Mouse (Mus musculus): ENCODE results near the gene Pnpt1. TPM values are rescaled to one million over a fixed set of nuclear protein-coding genes. Genes with fewer than 3 reads are reported as not detected.

Pnpt1 gene
- total RNA-seq (2021), result 10 to 100 TPM; 24.2 to 24.9 TPM
- long read RNA-seq, experiment 1, transcript Pnpt1-201 (28 exons, 2,707 nt), result major isoform, 18 of 38 reads
- long read RNA-seq, experiment 1, partial matches to known transcripts, result 2 of 38 reads
- long read RNA-seq, experiment 1, other reads (novel, unspliced or antisense), result 17 of 38 reads
- long read RNA-seq, experiment 2, transcript Pnpt1-201 (28 exons, 2,707 nt), result major isoform, 21 of 43 reads
- long read RNA-seq, experiment 2, partial matches to known transcripts, result 9 of 43 reads
- long read RNA-seq, experiment 2, other reads (novel, unspliced or antisense), result 12 of 43 reads

DNA sequence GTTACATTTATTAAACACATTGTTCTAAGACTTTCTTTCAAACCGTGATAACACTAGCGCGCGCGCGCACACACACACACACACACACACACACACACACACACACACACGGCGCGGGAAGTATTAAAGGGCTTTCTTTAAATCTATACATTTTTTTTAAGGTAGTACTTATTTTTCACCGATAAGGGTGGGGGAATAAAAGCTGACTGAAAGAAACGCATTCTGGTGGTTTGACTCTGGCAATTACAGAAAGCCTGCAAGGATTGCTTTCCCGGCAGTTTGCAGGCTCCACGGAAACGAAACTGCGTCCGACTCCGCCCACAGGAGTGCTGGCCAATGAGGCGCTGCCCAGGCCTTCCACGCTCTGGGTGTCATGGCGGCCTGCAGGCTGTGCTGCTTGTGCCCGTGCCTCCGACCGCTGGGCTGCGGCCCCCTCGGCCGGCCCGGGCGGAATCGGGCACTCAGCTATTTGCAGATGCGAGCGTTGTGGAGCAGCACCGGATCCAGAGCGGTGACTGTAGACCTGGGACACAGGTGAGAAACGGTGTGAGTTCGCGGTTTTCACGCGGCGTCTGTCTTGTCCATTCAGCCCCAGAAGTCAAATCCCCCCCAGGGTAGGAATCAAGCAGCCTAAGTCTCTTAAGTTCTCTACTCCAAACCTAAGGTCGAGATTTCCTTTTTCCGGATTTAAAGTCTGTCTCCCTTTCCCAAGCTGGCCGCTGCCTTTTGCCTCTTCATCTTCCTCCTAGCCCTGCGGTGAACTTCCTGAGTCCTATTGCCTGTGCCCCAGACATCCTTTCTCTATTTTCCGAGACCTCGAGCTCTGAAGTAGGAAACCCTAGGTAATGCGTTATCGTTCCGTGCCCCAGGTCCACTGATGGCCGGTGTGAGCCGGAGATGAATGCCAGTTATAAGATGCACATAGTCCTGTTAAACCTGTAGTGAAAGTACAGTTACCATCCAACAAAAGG, at the start of gene Pnpt1:
Gene Pnpt1 (plus strand): TSS at position 360 of the 971 bp plus-strand sequence.
- DNase-seq (ENCODE audit: low spot score in 2 of 2), result peak; percentile 87 to 93

DNA sequence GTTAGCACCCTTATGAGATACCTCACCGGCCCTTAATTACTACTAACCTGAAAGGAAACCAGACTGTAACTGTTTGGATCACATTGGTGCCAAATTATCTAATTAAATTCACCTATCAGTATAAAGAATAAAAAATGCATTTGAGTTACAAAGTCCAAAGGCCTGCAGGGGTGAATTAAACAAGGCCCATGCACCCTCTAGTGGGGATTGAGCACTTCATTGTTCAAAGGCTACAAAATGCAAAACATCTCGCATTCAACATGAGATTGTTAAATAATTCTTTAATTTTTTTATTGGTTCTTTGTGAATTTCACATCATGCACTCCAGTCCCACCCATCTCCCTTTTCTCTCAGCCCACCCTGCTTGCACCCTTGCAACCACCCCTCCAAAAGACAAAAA, 38.1 kb upstream of the Pnpt1 start:
- DNase-seq (ENCODE audit: low spot score in 2 of 2), result peak in 1 of 2 experiments; percentile 20

DNA sequence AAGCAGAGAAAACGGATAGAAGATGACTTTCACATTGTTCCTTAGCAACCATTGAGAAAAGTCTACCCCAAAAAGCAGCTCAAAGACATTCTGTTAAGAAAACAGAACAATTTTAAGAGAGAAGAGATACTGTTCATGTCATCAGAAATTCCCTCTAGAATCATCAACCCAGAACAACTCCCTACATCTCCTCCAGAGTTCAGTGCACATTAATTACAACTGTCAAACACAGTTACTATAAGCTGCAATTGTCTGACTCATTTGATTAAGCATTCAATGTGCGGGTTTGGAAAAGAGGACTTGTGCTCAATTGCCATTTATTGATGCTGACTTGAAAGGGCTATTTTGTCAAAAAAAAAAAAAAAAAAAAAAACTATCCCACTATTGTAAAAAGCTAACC, 31.6 kb upstream of the Pnpt1 start:
- DNase-seq (ENCODE audit: low spot score in 2 of 2), result no peak

DNA sequence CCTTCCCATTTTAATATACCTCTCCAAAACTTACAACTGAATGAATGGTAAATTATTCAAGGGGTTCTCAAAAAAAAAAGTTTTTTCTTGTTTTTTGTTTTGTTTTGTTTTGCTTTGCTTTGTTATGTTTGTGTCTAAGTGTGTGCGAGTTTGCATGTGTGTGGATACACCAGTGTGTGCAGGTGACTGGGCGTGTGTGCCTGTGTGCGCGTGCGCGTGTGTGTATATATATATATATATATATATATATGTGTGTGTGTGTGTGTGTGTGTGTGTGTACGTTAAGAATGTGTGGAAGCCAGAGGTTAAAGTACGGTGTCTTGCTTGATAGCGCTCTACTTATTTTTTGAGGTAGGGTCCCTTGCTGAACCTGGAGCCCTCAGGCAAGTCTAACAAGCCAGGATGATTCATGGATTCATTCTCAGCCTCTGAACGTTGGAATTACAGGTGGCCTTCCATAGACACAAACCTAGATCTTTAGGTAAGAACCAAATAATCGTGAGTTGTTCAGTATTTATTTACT, 621 bp upstream of the Pnpt1 start:
- no peak for DNase-seq (ENCODE audit: low spot score in 2 of 2)

DNA sequence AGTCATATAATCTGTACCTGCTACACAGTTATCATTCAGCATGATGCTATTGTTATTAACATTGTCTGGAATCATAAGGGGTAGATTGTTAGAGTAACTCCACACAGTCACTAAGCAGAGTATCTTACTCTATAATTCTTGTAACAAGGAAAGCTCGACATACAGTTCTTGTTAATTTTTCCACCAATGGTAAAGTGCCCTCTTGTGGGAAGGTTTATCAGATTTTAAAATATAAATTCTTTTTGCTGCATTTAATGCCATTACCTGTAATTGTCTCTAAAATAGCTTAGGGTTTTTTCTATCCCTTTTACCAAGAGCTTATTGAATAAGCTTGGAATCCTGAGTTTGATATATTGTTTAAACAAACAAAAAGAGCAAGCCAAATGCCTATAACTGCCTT, 10.1 kb downstream of the Pnpt1 start:
- peak in 1 of 2 experiments; percentile 4 for DNase-seq (ENCODE audit: low spot score in 2 of 2)

DNA sequence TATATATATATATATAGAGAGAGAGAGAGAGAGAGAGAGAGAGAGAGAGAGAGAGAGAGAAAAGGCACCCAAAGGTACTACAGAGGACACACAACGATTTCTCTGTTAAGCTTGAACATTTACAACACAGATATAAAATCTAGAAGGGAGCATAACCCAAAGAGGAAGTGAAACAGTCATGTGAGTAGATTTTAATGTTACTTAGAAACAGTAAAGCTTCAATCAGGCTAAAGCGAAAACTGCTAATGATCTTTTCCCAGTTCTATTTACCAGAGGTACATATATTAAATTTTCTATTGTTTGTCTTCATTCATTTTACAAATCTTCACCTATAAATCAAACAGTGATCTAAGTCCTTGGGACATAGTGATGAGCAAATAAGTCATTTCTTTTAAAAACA, 18.4 kb downstream of the Pnpt1 start:
- DNase-seq (ENCODE audit: low spot score in 2 of 2), result no peak

DNA sequence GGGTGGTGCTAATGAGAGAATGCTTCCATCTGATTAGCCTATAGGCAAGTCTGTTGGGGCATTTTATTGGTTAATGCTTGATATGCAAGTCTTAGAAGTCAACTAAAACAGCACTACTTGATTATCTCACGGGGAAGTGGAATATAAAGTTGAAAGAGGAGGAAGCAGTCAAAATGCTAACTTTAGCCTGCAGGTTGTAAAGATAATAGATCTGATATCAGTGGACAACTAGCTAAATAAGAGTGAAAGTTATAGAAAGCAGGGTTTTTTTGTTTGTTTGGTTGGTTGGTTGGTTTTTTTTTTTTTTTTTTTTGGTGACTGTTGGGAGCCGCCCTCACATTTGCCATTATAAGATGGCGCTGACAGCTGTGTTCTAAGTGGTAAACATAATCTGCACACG, 33.0 kb downstream of the Pnpt1 start:
- no peak for DNase-seq (ENCODE audit: low spot score in 2 of 2)

DNA sequence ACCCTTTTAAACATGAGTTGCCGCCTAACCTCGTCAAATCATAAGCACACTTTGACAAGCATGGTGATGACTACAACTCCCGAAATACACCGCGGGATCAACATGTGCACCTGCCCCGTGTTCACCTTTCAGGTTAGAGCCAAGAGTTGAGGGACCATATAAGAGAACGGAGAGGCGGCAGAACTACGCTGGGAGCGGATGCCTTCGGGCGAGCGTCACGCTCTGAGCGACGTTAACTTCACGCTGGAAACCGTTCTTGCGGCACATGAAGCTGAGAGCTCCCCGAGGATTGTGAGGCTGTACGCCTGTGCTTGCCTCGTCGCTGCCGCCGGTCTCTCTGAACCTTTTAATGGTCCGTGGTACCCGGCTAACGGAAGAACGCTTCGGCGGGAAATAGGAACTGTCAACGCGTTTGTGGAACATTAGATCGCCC, 41.4 kb downstream of the Pnpt1 start:
- peak; percentile 64 to 71 for DNase-seq (ENCODE audit: low spot score in 2 of 2)

DNA sequence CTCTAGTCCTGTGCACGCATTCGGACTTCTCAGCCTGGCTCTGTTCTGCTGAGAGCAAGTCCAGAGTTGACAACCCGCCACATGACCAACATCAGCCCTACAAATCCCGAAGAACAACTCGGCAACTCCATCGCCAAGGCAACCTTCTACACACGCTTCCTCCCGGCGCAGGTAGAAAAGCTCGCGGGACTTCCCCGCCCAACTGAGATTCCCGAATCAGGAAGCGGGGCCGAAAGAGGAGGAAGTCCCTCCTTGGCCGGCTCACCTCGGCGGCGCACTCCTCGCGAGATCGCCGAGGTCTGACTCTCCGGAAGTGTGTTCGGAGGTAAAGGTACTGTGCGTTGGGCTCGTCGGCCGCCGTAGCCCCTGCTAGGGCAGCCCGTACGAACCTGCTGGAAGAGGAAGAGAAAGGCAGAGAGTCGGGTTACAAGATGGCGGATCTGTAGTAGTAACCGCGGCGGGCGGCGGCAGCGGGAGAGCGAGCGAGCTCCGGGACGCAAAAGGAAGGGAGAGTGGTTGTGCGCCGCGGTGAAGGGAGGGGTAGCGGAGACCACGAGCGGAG, 42.1 kb downstream of the Pnpt1 start, which contains the start of gene Ppp4r3b:
Gene Ppp4r3b (plus strand): TSS at position 328 of the 562 bp plus-strand sequence.
- peak; percentile 94 to 98 for DNase-seq (ENCODE audit: low spot score in 2 of 2)

DNA sequence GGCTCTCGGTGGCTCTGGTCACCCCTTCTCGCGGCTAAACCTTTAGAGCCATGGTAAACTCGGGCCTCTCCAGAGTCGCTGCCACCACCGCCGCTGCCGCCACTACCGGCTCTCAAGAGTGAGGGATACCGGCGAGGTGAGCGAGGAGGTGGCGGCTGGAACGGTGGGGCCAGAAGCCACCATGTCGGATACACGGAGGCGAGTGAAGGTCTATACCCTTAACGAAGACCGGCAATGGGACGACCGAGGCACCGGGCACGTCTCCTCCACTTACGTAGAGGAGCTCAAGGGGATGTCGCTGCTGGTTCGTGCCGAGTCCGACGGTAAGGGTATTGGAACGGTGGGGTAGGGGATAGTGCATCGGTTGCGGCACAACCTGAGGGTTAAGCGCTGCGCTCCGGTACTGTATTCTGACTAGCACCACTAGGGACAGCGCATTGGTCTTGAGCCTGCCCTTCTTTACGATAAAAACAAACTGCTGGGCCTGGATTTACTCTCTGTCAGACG, 42.6 kb downstream of the Pnpt1 start:
- DNase-seq (ENCODE audit: low spot score in 2 of 2), result peak; percentile 53 to 58

DNA sequence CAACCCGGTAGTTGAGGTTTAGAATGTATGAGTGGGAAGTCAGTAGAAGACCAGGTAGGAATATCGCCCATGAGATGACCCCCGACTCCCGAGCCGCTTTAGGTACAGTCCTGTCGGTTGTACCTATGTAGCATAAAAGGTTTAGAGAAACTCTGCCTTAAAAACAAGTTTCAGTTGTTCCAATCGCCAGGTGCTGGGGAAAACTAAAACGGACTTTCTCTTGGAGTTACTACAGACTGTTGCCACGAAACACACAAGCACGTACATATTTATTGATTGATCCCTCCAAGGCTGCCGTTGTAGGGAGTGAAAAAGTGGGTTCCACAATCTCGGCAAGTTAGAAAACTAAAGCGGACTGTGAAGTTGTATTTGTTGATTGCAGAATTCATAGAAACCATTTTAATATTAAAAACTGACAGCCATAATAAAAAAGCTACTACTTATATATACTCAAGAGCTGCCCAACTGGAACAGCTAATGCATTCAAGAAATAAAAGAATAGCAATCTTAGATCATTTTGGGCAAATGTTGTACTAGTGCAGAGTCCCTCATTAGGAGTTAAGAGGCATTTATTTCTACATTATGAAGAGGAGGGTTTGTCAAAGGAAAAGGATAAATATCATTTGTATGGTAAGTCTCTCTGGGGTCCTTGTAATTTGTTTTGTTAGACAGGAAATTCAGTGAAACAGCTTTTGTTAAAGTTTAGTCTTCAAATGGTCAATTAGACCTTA, 43.3 kb downstream of the Pnpt1 start:
- no peak for DNase-seq (ENCODE audit: low spot score in 2 of 2)

DNA sequence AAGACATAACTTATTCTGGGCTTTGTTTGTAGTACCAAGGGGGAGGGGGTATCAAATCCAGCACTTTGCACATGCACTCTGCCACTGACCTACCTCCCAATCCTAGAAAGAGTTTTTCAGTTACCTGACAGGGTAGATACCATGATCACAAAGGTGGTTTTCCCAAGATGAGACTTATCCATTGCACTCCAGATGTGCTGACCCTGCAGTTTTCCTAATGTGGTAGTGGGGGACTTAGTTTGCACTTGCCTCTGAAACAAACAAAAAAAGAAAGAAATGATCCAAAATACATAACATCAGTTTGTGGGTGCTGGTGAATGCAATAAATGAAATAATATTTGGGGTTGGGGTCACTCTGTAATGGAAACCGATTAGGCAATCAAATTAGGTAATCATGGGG, 48.8 kb downstream of the Pnpt1 start:
- DNase-seq (ENCODE audit: low spot score in 2 of 2), result no peak

DNA sequence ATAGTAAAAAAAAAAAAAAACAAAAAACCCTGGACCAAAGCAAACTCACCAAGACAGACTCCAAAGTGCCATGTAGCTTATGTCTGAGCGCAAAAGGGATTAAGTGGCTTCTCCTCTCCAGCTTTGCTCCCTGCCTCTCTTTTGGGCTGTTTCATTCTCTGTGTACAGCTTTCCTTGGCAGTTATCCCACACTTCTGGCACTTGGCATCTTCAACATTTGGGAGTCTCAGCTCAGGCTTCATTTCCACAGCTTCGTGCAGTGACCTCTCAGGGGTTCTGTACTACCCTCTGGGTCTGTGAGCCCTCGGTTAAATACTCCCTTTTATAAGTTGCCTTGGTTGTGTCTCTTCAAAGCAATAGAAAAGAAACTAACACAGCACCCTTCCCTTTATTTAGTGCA, 50.1 kb downstream of the Pnpt1 start:
- DNase-seq (ENCODE audit: low spot score in 2 of 2), result peak; percentile 21 to 65

DNA sequence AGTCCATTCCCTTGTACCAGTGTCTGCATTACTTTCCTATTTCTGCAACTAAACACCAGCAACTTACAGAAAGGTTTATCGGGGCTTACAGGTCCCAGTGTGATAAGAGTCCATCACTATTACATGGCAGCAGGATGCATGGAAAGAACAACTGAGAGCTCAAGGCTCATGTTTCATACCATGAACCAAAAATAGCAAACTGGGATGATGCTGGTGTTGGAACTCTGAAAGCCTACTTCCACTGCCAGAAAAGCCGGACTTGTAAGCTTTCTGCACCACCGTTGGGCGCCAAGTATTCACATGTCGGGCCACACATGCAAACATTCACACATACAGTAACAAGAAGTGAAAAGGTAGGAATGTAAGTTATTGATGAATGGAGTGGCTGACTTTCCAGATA, 51.2 kb downstream of the Pnpt1 start:
- no peak for DNase-seq (ENCODE audit: low spot score in 2 of 2)

DNA sequence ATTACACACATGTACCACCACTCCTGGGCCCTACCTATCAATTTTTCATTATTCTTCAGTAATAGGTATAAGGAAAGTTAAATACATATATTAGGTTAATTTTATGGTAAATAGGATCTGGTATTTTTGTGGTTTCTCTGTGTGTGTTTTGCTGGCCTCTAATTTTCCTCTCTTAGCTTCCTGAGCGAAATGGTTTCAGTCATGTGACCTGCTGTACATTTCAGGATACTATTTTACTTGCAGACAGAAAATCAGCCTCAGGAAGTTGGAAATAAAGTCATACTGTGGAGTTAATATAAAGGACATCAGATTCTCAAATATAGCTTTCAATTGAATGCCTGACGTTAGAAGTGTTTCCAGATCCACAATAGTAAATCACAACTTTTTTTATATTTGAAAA, 58.4 kb downstream of the Pnpt1 start:
- no peak for DNase-seq (ENCODE audit: low spot score in 2 of 2)

DNA sequence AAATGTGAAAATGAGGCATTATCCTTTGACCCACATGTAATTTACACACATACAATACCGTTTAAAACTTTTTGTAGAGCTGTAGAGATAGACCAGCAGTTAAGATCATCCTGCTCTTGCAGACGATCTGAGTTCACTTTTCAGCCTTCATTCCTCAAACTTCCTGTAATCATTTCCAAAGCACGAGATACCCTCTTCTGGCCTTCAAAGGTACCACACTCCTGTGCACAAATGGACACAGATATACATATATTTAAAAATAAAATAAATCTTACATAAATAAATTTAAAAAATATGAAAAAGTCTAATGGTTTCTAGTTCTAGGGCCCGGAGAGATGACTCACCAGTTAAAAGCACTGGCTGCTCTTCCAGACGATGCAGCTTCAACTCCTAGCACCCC, 73.1 kb downstream of the Pnpt1 start:
- no peak for DNase-seq (ENCODE audit: low spot score in 2 of 2)

DNA sequence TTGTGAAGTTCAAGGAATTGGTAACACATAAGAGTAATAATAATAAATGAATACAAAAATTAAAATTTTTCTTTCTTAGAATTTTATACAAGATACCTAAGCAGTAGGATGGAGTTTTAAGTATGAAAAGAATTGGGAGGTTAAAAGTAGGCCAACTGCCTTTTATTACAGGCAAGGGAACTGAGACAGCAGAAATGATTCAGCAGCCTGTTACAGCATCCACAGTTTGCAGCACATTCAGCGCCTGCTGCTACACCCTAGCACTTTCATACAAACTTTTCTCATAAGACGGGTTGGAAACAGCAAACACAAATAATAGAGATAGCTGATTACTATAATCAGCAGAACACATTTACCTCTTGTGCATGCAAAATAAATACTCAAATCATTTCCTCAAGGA, 79.2 kb downstream of the Pnpt1 start:
- DNase-seq (ENCODE audit: low spot score in 2 of 2), result no peak

Data from layer of hippocampus, postnatal 14 days (tissue).